Mouse (Mus musculus) olfactory bulb, adult 2 months (tissue): ENCODE measurements at regions not wholly inside any gene's neighbourhood (a gene's known extent, or its start where the extent isn't known, plus 50 kb on each side); places are given as distances from the start of the nearest gene placed in this dataset.

Experiments
- H3K27ac ChIP-seq: fragments of 200-500 bp; 2 replicates; pipeline ENCODE4 v1.5.1; 2012; ENCODE audit warnings: low read depth, low read length; ENCODE audit not compliant: insufficient read depth
- H3K4me1 ChIP-seq: fragments of 200-500 bp; 2 replicates; pipeline ENCODE4 v1.6.1; 2012; ENCODE audit warnings: low read length; ENCODE audit not compliant: control insufficient read depth, insufficient read depth
- H3K4me3 ChIP-seq: fragments of 200-500 bp; 2 replicates; pipeline ENCODE4 v1.5.1; 2012; ENCODE audit warnings: mild to moderate bottlenecking, low read depth, low read length, moderate library complexity; ENCODE audit not compliant: insufficient read depth
- CTCF ChIP-seq: fragments of 200-500 bp; IDR thresholded peaks from 2 replicates; pipeline ENCODE4 v1.5.1; 2012; ENCODE audit warnings: low read depth, mild to moderate bottlenecking, low read length, moderate library complexity; ENCODE audit not compliant: insufficient read depth
- POLR2A ChIP-seq: fragments of 200-500 bp; IDR thresholded peaks from 2 replicates; pipeline ENCODE4 v1.6.1; 2012; ENCODE audit warnings: mild to moderate bottlenecking, low read depth, low read length, moderate library complexity; ENCODE audit not compliant: insufficient read depth
- WGBS: fragments of 180-500 bp; shearing (Covaris S2); methylation state at CpG from one replicate; pipeline ENCODE4 v1.1.7; 2018; 5-methylcytosine and 5-hydroxymethylcytosine counted together

DNA sequence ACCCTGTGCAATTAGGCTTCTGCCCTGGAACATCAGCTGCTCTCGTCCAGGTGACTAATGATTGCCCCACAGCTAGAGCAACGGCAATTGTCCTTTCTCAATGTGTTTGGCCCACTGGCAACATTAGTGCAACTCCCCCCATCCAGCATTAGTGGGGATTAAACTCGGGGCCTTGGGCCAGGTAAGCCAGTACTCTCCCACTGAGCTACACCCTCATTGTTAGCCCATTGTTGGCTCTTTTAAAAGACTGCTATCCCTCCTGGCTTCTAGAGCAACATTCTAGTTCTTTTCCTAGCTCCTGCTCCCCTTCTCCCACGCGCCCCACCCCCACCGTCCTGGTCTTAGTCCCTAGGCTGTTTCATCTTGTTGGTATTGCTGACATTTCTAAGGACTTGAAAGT, 463.4 kb downstream of the Zfp704 start:
- TF ChIP-seq POLR2A = no peak
- TF ChIP-seq CTCF = no peak
- WGBS = 51% methylated on average over 6 of the region's 6 CpGs
- H3K4me3 ChIP-seq = no peak overlapping the region
- H3K27ac ChIP-seq = no peak overlapping the region
- no peaks in the 10 kb centered on the region for H3K4me1 ChIP-seq

DNA sequence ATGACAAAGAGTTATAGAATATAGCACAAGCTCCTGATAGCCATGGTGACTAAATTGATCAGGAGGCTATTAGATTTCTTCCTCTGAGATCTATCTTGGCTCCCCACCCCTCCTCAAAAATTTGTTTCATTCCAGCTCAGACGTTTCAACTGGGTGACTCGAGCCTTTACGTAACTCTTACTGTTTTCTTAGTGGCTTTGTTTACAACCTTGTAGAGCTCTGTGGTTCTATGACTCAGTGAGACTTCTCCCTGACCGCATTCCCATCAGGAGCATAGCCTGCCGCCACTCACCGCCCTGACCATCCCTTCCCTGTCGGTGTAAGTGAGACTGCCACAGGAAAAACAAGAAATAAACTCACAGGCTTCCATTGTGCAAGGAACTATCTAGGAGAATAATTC, 464.3 kb downstream of the Zfp704 start:
- TF ChIP-seq CTCF (no peak), POLR2A (no peak)
- no peak overlapping the region for H3K4me3 ChIP-seq
- 87% methylated on average over 7 of the region's 7 CpGs for whole genome bisulfite sequencing
- no peak overlapping the region for H3K27ac ChIP-seq
- no peaks in the 10 kb centered on the region for H3K4me1 ChIP-seq

DNA sequence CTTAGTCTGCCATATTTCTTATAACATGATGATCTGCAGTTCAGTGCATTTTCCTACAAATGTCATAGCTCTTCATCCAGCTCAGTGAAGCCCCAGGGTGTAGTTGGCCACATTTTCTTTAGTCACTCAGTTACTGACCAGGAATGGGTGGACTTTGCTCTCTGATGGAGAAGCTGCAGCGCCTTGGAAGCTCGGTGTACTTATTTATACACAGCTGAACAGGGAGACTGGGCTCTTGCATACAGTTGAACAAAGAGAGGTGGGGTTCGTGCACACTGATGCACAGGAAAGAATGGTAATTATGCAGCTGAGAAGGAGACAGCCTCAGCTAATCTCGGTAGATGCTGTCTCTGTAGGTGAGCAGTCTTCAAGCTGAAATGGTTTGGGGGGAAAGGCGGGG, 468.0 kb downstream of the Zfp704 start:
- Histone ChIP-seq H3K4me3 (no peak overlapping the region), H3K4me1 (peaks cover 2% of the 10 kb centered on the region; the same call in 1 of the 2 replicates), H3K27ac (no peak overlapping the region)
- 53% methylated on average over 5 of the region's 5 CpGs for WGBS
- TF ChIP-seq CTCF = no peak
- TF ChIP-seq POLR2A = no peak

- Histone ChIP-seq H3K4me1 (peaks cover 2% of the 10 kb centered on the region; the same call in 1 of the 2 replicates), H3K27ac (no peak overlapping the region), H3K4me3 (no peak overlapping the region)
- WGBS = 32% methylated on average over 22 of the region's 22 CpGs
- TF ChIP-seq POLR2A (no peak), CTCF (no peak)
These were observed 472.6 kb downstream of the Zfp704 start for GRCm38 (mm10) chr3:9137131-9137874.

GRCm38 (mm10) chr3:9133991-9134390, 475.9 kb downstream of the Zfp704 start:
- Histone ChIP-seq H3K4me1 (peaks cover 2% of the 10 kb centered on the region; the same call in 1 of the 2 replicates), H3K27ac (no peak overlapping the region), H3K4me3 (no peak overlapping the region)
- 70% methylated on average over 12 of the region's 12 CpGs for WGBS
- TF ChIP-seq CTCF (no peak), POLR2A (no peak)

GRCm38 (mm10) chr3:9132104-9132751, 477.7 kb downstream of the Zfp704 start:
- Histone ChIP-seq H3K27ac (no peak overlapping the region), H3K4me3 (no peak overlapping the region), H3K4me1 (no peaks in the 10 kb centered on the region)
- TF ChIP-seq POLR2A = no peak
- no peak for TF ChIP-seq CTCF
- WGBS = 88% methylated on average over 12 of the region's 12 CpGs

GRCm38 (mm10) chr3:9131366-9131765, 478.5 kb downstream of the Zfp704 start:
- TF ChIP-seq CTCF = no peak
- no peak for TF ChIP-seq POLR2A
- no peak overlapping the region for H3K4me3 ChIP-seq
- no peaks in the 10 kb centered on the region for H3K4me1 ChIP-seq
- 88% methylated on average over 4 of the region's 4 CpGs for WGBS
- no peak overlapping the region for H3K27ac ChIP-seq

DNA sequence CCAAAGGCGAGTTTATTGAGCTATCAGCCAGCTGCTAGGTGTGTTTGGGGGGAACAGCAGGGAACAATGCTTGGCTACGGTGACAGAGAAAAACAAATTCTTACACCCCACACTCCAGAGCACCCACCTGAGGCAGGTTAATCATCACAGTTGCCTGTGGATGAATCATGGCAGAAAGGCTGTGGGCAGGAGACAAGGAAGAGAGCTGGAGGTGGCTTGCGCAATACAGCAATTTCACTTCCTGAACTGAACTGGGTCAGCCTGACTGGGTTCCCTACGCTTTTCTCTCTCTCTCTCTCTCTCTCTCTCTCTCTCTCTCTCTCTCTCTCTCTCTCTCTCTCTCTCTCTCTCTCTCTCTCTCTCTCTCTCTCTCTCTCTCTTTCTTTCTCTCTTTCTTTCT, 481.5 kb downstream of the Zfp704 start:
- Histone ChIP-seq H3K4me3 (no peak overlapping the region), H3K4me1 (no peaks in the 10 kb centered on the region), H3K27ac (no peak overlapping the region)
- TF ChIP-seq POLR2A (no peak), CTCF (no peak)
- WGBS = 84% methylated on average over 4 of the region's 4 CpGs

GRCm38 (mm10) chr3:9123079-9123478, 486.8 kb downstream of the Zfp704 start:
- no peak for TF ChIP-seq CTCF
- TF ChIP-seq POLR2A = no peak
- 56% methylated on average over 5 of the region's 5 CpGs for WGBS
- H3K27ac ChIP-seq = no peak overlapping the region
- no peaks in the 10 kb centered on the region for H3K4me1 ChIP-seq
- H3K4me3 ChIP-seq = no peak overlapping the region

- 88% methylated on average over 3 of the region's 3 CpGs for WGBS
- Histone ChIP-seq H3K27ac (no peak overlapping the region), H3K4me3 (no peak overlapping the region), H3K4me1 (no peaks in the 10 kb centered on the region)
- no peak for TF ChIP-seq CTCF
- TF ChIP-seq POLR2A = no peak
These were observed 492.0 kb downstream of the Zfp704 start for GRCm38 (mm10) chr3:9117913-9118312.
